Comparison of ENCODE assay signal across 10 mouse cellular contexts in the genomic region with DNA sequence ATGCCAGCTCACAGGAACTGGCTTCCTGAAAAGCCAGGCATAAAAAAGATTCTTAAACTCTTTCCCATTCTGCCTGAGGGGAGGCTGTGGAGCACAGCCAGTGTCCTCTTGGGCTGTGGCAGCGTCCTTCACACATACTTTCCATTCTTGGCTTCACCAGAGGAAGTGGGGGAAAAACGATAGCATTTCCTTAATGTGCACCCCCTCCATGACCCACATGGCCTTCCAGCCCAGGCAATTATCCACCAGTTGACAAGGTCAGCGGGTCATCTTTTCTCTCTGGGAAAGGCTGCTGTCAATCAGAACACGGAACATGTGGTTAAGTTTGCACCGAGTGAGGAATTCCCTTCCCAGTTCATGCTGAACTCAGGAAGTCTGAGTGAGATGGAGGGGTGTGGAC. TPM values are rescaled to one million over a fixed set of nuclear protein-coding genes. Genes with fewer than 3 reads are reported as not detected.
DNase-seq lines count a peak whose midpoint lies in the region; ATAC-seq and TF ChIP-seq lines count a peak whose summit lies in the region.
"Had no signal": no experiment of that assay in that cellular context is flagged by ENCODE, and none has a peak within 500 bp of the region (broad histone marks: within the 10 kb centered on the region; RNA-seq: fewer than 3 reads in every experiment).

No protein-coding gene starts in this region.

- peaks cover 23% of the 10 kb centered on the region for H3K4me1 ChIP-seq in brown adipose tissue, adult 24 weeks (ENCODE audit: control insufficient read depth, insufficient read depth, insufficient read length, low read length)
- peaks cover 33% of the 10 kb centered on the region for H3K4me1 ChIP-seq in heart, embryonic 10.5 days
- H3K4me1 ChIP-seq in forebrain, embryonic 14.5 days (ENCODE audit: control insufficient read depth, insufficient read depth, low read length): no peaks in the 10 kb centered on the region

- no peaks in the 10 kb centered on the region for H3K9me3 ChIP-seq in heart, embryonic 10.5 days
- H3K9me3 ChIP-seq in forebrain, embryonic 14.5 days (replicated peaks; ENCODE audit: control insufficient read depth, low read length): no peaks in the 10 kb centered on the region
- H3K9me3 ChIP-seq: embryonic facial prominence, embryonic 15.5 days had no signal

- H3K27ac ChIP-seq in brown adipose tissue, adult 24 weeks (replicated peaks; ENCODE audit: low read depth, low read length): peak overlapping the region; percentile 59; the same call in 1 of the 2 replicates
- peak overlapping the region; percentile 72; the same call in 1 of the 2 replicates for H3K27ac ChIP-seq in heart, embryonic 10.5 days
- no peak overlapping the region for H3K27ac ChIP-seq in forebrain, embryonic 14.5 days (ENCODE audit: low read depth, low read length)
- H3K27ac ChIP-seq: embryonic facial prominence, embryonic 15.5 days had no signal

- no peak overlapping the region for H3K9ac ChIP-seq in forebrain, embryonic 14.5 days (ENCODE audit: low read length)
- H3K9ac ChIP-seq: embryonic facial prominence, embryonic 15.5 days had no signal

- in situ Hi-C loops in Patski (cut with MboI; ENCODE audit: low pct_unique_long_range_greater_than_20kb): no loop called here

- 9% methylated on average over 5 of the region's 5 CpGs for WGBS in heart, embryonic 10.5 days
- 46% methylated on average over 5 of the region's 5 CpGs for WGBS in forebrain, embryonic 14.5 days

- CTCF ChIA-PET in Patski (lab: Charles Lee): no interaction called here

- no peak for DNase-seq in Patski (ENCODE audit: low read depth, low spot score)
- no peak for DNase-seq in heart, embryonic 10.5 days (ENCODE audit: low spot score)
- DNase-seq in kidney, postnatal 36 days: peak; percentile 55 to 62
- no peak for DNase-seq in urinary bladder, adult 18-20 months (ENCODE audit: low spot score in 2 of 2)
- no peak for DNase-seq in cerebellum, adult 9-10 months
- DNase-seq in spleen, postnatal 4 days (ENCODE audit: low spot score in 2 of 2): no peak
- no peak for DNase-seq in forebrain, embryonic 14.5 days (ENCODE audit: low spot score)

- POLR2A ChIA-PET in Patski (lab: Charles Lee): no interaction called here

- TF ChIP-seq CTCF in Patski (IDR thresholded peaks at IDR 0.05): no peak

- ATAC-seq in Patski: peak; percentile 32
- no peak for ATAC-seq in forebrain, embryonic 14.5 days
- ATAC-seq: midbrain, embryonic 16.5 days had no signal

- H3K36me3 ChIP-seq in heart, embryonic 10.5 days: peaks cover 64% of the 10 kb centered on the region
- 0 out of 2 replicates have a peak, but pooled peaks cover 3% of the 10 kb centered on the region for H3K36me3 ChIP-seq in forebrain, embryonic 14.5 days (ENCODE audit: control insufficient read depth, insufficient read depth, low read length)

- H3K4me3 ChIP-seq in brown adipose tissue, adult 24 weeks (ENCODE audit: insufficient read depth, low read depth, low read length): no peak overlapping the region
- H3K4me3 ChIP-seq in heart, embryonic 10.5 days: no peak overlapping the region
- no peak overlapping the region for H3K4me3 ChIP-seq in forebrain, embryonic 14.5 days (ENCODE audit: low read depth, low read length)
- H3K4me3 ChIP-seq: embryonic facial prominence, embryonic 15.5 days had no signal

- H3K27me3 ChIP-seq in Patski: no peaks in the 10 kb centered on the region
- H3K27me3 ChIP-seq in heart, embryonic 10.5 days (ENCODE audit: insufficient read depth, poor library complexity, severe bottlenecking): no peaks in the 10 kb centered on the region
- no peaks in the 10 kb centered on the region for H3K27me3 ChIP-seq in forebrain, embryonic 14.5 days (replicated peaks; ENCODE audit: control insufficient read depth, insufficient read depth, low read length)
- H3K27me3 ChIP-seq: embryonic facial prominence, embryonic 15.5 days had no signal

- H3K4me2 ChIP-seq in forebrain, embryonic 14.5 days (ENCODE audit: low read length): no peak overlapping the region
- H3K4me2 ChIP-seq: embryonic facial prominence, embryonic 15.5 days had no signal

RNA-seq across cellular contexts. Expression of gene Gm15737, which starts 36.8 kb away (rescaled TPM):
- polyA plus RNA-seq in Patski (2021): 0.03 TPM
- polyA plus RNA-seq in brown adipose tissue, adult 24 weeks (2012; ENCODE audit: insufficient read depth, insufficient read length, missing spikeins): not detected in 2 replicates
- polyA plus RNA-seq in heart, embryonic 10.5 days (2016; fragmentation: Nextera tagmentation; extraction: Ambion mirVana): 0.10 and 0.17 TPM in 2 replicates
- not detected in 2 replicates for polyA plus RNA-seq in forebrain, embryonic 14.5 days (2014; fragmentation: Nextera tagmentation; extraction: Ambion mirVana)
- polyA plus RNA-seq: midbrain, embryonic 16.5 days had no signal

RNA-seq across cellular contexts. Expression of gene Adamts9, which starts 37.4 kb away (rescaled TPM):
- 17.9 TPM for polyA plus RNA-seq in Patski (2021)
- polyA plus RNA-seq in brown adipose tissue, adult 24 weeks (2012; ENCODE audit: insufficient read depth, insufficient read length, missing spikeins): 4.0 and 6.2 TPM in 2 replicates
- 6.1 and 9.7 TPM in 2 replicates for polyA plus RNA-seq in heart, embryonic 10.5 days (2016; fragmentation: Nextera tagmentation; extraction: Ambion mirVana)
- 0.85 and 1.1 TPM in 2 replicates for polyA plus RNA-seq in forebrain, embryonic 14.5 days (2014; fragmentation: Nextera tagmentation; extraction: Ambion mirVana)

Comparison
In these comparisons a context has a peak if more than half of its experiments do, and no peak if none do; other contexts are left out.
1. DNase-seq: peak in kidney, postnatal 36 days (2 of 2); none in Patski (single experiment), heart, embryonic 10.5 days (single experiment), urinary bladder, adult 18-20 months (0 of 2), cerebellum, adult 9-10 months (single experiment), spleen, postnatal 4 days (0 of 2) and forebrain, embryonic 14.5 days (single experiment).